Mouse (Mus musculus): ENCODE measurements at regions not wholly inside any gene's neighbourhood (a gene's known extent, or its start where the extent isn't known, plus 50 kb on each side); places are given as distances from the start of the nearest gene placed in this dataset.

DNA sequence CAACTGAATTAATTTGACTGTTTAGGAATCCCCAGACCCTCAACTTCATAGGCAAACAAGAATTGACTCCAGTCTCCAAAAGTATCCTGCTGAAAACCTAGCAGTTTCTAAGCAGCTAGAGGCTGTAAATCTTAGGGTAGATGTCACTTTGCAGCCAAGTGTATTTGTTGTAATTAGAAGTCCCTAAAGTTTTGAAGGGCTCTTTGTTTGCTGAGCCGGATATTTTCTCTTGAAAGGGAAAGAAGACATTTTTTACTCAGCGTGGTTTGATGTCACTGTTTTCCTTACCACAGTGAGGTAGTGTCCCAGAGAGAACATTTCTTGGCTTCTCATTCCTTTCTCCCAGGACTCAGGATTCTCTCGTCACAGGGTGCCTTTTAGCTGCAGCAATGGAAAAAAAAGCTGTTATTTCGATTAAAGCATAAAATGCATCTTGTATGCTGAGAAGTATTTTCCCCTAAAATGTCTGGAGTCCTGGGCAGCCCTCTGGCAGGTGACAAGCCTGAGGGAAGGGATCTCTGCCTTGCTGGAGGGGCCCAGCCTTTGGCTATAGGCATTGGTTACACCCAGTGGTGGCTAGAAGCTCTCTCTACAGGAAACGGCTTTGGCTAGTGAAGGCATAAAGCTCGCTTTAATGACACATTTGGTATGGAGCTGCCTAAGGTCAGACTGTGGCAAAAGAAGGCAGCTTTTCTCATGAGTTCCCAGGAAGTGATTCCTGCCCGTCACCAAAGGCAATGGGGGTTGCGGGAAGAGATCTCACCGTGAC is 74.1 kb upstream of the Clnk start:
- WGBS: 63% methylated on average over 9 of the region's 9 CpGs
- Histone ChIP-seq H3K9me3 (ENCODE audit: control insufficient read depth, low read depth, low read length) (no peaks in the 10 kb centered on the region), H3K36me3 (ENCODE audit: control insufficient read depth, insufficient read depth, low read length) (no peaks in the 10 kb centered on the region), H3K4me2 (replicated peaks; ENCODE audit: low read depth, low read length) (no peak overlapping the region), H3K27ac (ENCODE audit: low read length) (no peak overlapping the region), H3K27me3 (ENCODE audit: control insufficient read depth, insufficient read depth, low read length) (no peaks in the 10 kb centered on the region), H3K4me1 (ENCODE audit: control insufficient read depth, insufficient read depth, low read length) (no peaks in the 10 kb centered on the region), H3K9ac (replicated peaks; ENCODE audit: low read depth, low read length) (no peak overlapping the region), H3K4me3 (ENCODE audit: low read depth, low read length) (no peak overlapping the region)
- ATAC-seq (ENCODE audit: insufficient number of reproducible peaks, insufficient read depth, low FRiP score, low read depth): no peak

DNA sequence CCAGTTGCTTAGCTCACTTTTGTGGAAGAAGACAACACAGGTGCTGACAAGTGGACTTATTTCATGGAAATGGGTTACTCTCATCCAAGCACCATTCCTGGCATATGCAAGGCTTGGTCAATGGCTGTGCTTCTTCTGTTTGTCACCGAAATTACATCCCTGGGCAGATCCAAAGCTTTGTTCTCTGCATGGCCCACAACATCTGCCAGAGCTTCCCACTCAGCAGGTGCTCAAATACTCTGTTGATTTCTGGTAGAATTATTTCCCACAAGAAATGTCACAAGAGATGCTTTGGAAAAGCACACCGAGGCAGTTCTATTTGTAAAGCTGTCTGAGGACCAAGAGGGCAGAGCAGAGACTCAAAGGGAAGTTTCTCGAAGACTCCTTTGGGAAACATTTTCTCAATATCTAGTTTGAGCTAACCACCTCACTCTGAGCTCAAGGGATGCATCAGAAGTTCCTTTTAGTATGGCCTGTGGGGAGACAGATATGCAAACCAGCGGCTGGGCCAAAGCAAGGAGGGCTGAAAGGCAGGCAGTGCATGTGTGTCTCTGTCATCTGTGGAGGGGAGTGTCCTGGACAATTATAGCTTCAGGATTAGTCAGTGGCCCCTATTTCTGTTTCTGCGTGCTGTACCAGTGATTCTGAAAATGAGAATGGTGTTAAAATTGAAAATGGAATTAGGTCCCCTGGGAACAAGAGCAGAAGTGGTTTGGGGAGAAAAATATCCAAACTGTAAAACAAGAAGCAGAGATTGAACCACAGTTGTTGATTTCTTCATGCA is 69.5 kb upstream of the Clnk start:
- no peak overlapping the region for H3K4me3 ChIP-seq (ENCODE audit: low read depth, low read length)
- H3K4me1 ChIP-seq (ENCODE audit: control insufficient read depth, insufficient read depth, low read length): no peaks in the 10 kb centered on the region
- no peaks in the 10 kb centered on the region for H3K36me3 ChIP-seq (ENCODE audit: control insufficient read depth, insufficient read depth, low read length)
- no peak overlapping the region for H3K9ac ChIP-seq (replicated peaks; ENCODE audit: low read depth, low read length)
- no peak overlapping the region for H3K4me2 ChIP-seq (replicated peaks; ENCODE audit: low read depth, low read length)
- ATAC-seq (ENCODE audit: insufficient number of reproducible peaks, insufficient read depth, low FRiP score, low read depth): no peak
- no peaks in the 10 kb centered on the region for H3K9me3 ChIP-seq (ENCODE audit: control insufficient read depth, low read depth, low read length)
- H3K27ac ChIP-seq (ENCODE audit: low read length): no peak overlapping the region
- H3K27me3 ChIP-seq (ENCODE audit: control insufficient read depth, insufficient read depth, low read length): no peaks in the 10 kb centered on the region
- WGBS: 85% methylated on average over 5 of the region's 5 CpGs

DNA sequence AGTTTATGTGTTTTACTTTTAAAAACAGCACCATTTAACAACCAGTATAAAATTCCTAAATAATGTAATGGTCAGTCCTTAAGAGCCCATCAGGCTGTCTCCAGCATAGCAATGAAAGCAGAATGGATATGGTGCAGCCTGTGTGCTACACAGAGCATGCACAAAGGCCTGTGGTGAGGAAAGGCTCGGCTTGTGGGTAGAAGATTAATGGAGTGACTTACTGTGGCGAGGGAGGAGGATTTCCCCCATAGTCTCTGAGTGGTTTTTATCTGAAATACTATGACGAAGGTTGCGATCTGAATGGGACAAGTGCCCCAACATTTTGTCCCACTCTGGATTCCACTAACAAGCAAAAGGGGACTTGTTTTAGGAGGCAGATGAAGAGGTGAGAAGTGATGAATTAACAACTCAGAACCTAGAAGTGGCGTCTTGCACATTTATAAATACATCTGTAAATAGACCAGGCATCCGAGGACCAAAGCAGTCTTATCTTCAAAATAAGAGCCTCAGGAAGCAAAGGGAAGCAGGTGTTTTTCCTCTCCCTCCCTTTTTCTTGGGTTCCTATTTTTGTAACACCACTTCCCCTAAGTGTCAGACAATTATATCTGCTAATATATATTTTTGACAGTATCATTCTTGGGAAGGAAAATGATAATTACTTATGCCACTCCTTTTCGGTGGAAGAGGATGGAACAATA is 55.9 kb upstream of the Clnk start:
- H3K27ac ChIP-seq (ENCODE audit: low read length): no peak overlapping the region
- no peak overlapping the region for H3K4me3 ChIP-seq (ENCODE audit: low read depth, low read length)
- no peaks in the 10 kb centered on the region for H3K9me3 ChIP-seq (ENCODE audit: control insufficient read depth, low read depth, low read length)
- H3K27me3 ChIP-seq (ENCODE audit: control insufficient read depth, insufficient read depth, low read length): no peaks in the 10 kb centered on the region
- no peak overlapping the region for H3K9ac ChIP-seq (replicated peaks; ENCODE audit: low read depth, low read length)
- ATAC-seq (ENCODE audit: insufficient number of reproducible peaks, insufficient read depth, low FRiP score, low read depth): no peak
- no peaks in the 10 kb centered on the region for H3K4me1 ChIP-seq (ENCODE audit: control insufficient read depth, insufficient read depth, low read length)
- no peaks in the 10 kb centered on the region for H3K36me3 ChIP-seq (ENCODE audit: control insufficient read depth, insufficient read depth, low read length)
- H3K4me2 ChIP-seq (replicated peaks; ENCODE audit: low read depth, low read length): no peak overlapping the region
- WGBS: 31% methylated on average over 7 of the region's 7 CpGs

DNA sequence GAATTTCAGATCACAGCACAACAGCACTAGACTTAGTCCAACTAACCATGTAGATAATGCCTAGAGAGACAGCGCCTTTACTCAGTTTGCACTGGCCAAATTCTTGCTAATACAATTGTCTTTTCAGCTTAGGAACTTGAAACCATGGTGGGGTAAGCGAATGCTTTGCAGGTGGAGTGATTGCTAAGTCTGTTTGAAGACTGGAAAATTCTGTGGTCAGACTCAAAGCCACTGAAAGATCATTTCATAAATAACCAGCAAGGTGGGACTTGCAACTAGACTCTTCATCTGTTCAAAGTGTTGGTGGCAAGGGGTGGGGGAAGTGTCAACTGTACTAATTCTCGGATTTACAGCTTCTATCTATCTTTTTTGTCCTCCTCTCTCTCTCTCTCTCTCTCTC is 50.4 kb upstream of the Clnk start:
- Histone ChIP-seq H3K4me2 (replicated peaks; ENCODE audit: low read depth, low read length) (no peak overlapping the region), H3K9ac (replicated peaks; ENCODE audit: low read depth, low read length) (no peak overlapping the region), H3K36me3 (ENCODE audit: control insufficient read depth, insufficient read depth, low read length) (no peaks in the 10 kb centered on the region), H3K27ac (ENCODE audit: low read length) (no peak overlapping the region), H3K27me3 (ENCODE audit: control insufficient read depth, insufficient read depth, low read length) (no peaks in the 10 kb centered on the region), H3K4me3 (ENCODE audit: low read depth, low read length) (no peak overlapping the region), H3K4me1 (ENCODE audit: control insufficient read depth, insufficient read depth, low read length) (no peaks in the 10 kb centered on the region), H3K9me3 (ENCODE audit: control insufficient read depth, low read depth, low read length) (no peaks in the 10 kb centered on the region)
- WGBS: 81% methylated on average over 3 of the region's 3 CpGs
- ATAC-seq (ENCODE audit: insufficient number of reproducible peaks, insufficient read depth, low FRiP score, low read depth): no peak

Data from stomach, embryonic 14.5 days (tissue).